Comparison of ENCODE assay signal across 1 mouse cellular context in the genomic region with DNA sequence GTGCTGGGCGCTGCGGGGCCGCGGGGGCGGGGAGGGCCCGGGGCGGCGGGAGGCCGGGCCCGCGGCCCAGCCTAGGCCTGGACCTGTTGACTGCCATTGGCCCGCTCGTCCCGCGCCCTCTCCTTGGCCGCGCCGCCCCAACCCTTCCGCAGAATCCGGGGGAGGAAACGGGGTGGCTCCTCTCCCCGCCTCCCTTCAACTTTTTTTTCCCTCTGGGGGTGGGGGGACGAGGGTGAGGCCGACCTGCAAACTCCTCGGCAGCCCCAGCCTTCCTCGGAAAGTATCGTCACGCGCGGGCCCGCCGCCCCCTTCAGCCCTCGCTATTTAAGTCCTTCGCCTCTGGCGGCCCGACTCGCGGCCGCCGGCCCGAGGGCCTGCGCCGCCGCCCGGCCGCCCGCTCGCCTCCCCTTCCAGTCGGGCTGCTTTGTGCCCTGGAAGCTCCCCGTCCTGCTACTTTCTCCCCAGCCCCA.
TF ChIP-seq lines count a peak whose summit lies in the region.

No protein-coding gene starts in this region.

TF ChIP-seq in C2C12, 6 proteins besides CTCF, POLR2A, EP300 and RAD21:
- TF ChIP-seq MAX (IDR thresholded peaks at IDR 0.05) = no peak
- TF ChIP-seq FOSL1 (IDR thresholded peaks at IDR 0.05; ENCODE audit: insufficient read depth, low read length, poor library complexity, severe bottlenecking) = no peak
- no peak for TF ChIP-seq MYOG (IDR thresholded peaks at IDR 0.05; ENCODE audit: control insufficient read depth, extremely low read depth, insufficient read length)
- TF ChIP-seq USF1 (IDR thresholded peaks at IDR 0.05; ENCODE audit: low read depth) = no peak
- TF ChIP-seq CEBPB (IDR thresholded peaks at IDR 0.05; ENCODE audit: low read depth) = no peak
- TF ChIP-seq MYOD1 (IDR thresholded peaks at IDR 0.05; ENCODE audit: control insufficient read depth, insufficient read length, low read depth) = no peak
TF ChIP-seq in C2C12: peak in this region for 0.
